Mouse (Mus musculus) adrenal gland, adult 10 weeks (tissue): ENCODE measurements around the gene Rab11fip2. TPM values are rescaled to one million over a fixed set of nuclear protein-coding genes. Genes with fewer than 3 reads are reported as not detected.

Experiments
- polyA plus RNA-seq: library from polyadenylated mRNA; stranded (reverse); fragments of 350-450 nt; fragmentation: Illumina TruSeq; extraction: RNeasy Lipid Tissue Mini Kit (QIAGEN cat#74804); gene quantifications from one replicate; pipeline ENCODE4 v1.2.3, GENCODE M21; 2014; ENCODE audit warnings: low read depth, low replicate concordance

The Rab11fip2 gene
- 42.5 TPM for polyA plus RNA-seq

DNA sequence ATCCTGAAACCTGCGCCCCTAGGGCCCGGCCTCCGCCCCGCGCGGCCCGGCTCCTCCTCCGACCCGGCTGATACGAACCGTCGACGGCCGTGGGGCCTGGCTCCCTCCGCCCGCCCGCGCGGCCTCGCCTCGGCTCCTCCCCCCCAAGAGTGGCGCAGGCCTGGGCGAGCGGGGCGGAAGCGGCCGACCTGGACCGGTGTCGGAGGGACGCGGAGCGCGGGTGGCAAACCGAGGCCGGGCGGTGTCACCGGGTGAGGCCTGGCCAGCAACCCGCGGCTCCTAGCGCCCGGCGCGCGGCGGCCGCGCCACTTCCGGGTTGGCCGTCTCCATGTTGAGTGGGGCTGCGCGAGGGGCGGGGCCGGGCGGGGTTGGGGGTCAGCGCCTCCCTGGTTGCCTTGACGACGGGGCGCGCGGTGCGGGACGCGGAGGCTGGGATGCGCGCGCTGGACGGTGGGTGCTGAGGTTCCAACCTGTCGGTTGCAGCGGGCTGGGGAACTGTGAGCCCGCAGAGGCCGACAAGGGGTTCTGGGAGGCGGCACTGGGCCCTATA, at the start of gene Rab11fip2:
Rab11fip2 (minus strand) TSS at position 333 of the 550 bp plus-strand sequence.

